Mouse (Mus musculus) thymus, postnatal 0 days (tissue): ENCODE data around the gene Rrbp1. TPM values are rescaled to one million over a fixed set of nuclear protein-coding genes. Genes with fewer than 3 reads are reported as not detected.

Experiments used
- DNase-seq: peaks from one replicate; pipeline ENCODE4 v3.0.0-alpha.2; 2015; ENCODE audit warnings: low spot score
- polyA plus RNA-seq: library from polyadenylated mRNA; unstranded; fragments of >200 nt; fragmentation: Nextera tagmentation; extraction: Ambion mirVana; gene quantifications from 2 replicates; pipeline ENCODE4 v1.2.1, GENCODE M21; 2015

Rrbp1 gene
- 26.3 and 34.4 TPM in 2 replicates for polyA plus RNA-seq

DNA sequence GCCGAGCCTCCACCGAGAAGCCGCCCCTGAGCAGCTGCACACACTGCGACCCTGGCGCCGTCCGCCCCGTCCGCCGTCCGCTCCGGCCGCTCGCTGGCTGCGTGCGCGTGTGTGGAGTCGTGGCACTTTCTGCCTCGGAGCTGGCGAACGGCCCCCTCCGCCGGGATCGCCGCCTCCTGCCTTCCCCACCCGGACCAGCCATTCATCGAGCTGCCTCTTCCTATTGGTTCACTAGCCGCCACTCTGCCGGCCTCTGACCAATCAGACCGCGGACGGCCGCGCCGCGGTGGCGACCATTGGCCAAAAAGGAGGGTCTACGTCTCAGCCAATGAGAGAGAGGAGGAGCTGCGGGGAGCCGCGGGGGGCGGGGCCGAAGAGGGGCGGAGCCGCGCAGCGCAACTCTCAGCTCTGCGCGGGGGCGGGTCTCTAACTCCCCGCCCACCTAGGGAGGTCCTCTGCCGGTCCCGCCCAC is at the start of gene Rrbp1:
Rrbp1 (minus strand) TSS at position 184 of the 472 bp plus-strand sequence.
- peak; percentile 98 for DNase-seq

DNA sequence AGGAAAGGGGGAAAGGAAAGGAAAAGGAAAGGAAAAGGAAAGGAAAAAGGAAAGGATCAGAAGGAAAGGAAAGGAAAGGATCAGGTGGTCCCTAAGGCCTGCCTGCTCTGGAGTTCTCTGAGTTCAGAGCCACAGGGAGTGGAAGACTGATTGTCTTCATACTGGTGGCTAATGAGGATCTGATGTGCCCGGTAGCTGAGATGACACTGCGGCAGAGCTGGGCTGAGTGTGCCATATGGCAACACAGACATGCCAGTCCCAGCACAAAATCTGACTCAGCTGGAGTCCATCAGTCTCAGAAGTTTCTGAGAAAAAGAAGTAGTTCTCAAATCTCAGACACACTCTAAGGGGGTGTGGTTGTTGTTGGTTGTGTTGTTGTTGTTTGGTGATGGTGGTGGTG is 46.7 kb upstream of the Rrbp1 start:
- no peak for DNase-seq

DNA sequence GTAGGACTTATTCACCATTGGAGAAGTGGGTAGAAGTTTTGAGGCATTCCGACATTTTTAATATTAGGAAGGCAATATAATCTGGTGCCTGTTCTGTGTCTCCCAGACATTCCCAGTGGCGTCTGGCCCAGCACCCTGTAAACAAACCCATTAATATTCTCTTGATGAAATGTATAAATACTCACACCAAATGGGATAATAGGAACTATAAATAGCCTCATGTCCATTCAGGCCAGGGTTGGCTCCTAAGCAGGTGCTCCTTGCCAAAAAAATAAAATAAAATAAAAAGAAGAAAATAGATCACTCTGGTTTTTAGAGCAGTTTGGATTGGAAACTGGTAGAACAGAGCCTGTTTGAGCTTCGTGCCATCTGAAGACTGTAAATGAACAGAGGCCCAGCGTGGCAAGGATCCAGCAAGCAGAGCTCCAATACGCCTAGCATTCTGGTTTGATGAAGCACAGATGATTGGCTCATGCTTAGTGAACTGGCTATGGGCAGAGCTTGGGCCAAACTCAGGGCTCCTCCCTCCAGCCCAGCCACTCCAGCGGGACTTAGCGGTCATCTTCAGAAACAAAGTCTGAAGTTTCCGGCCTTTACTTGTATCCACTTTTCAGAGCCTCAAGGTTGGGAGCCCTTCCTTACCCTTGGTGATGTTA is 41.5 kb upstream of the Rrbp1 start:
- DNase-seq = no peak

DNA sequence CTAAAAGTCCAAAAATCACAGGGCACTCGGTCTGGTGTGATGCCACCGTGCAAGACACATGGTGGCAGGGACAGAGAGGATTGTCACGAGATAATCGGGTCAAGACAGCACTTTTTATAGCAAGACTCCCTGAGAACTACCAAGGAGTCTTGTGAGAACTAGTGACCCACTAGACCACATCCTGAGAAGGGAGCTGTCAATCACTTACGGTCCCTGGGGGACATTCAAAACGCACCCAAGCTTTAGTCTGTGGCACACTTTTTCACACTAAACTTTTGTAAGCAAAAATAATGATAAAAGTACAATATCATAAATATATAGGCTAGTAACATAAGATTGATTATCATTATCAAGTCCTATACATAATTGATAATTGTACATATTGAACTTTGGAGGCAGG is 39.8 kb upstream of the Rrbp1 start:
- DNase-seq = no peak

DNA sequence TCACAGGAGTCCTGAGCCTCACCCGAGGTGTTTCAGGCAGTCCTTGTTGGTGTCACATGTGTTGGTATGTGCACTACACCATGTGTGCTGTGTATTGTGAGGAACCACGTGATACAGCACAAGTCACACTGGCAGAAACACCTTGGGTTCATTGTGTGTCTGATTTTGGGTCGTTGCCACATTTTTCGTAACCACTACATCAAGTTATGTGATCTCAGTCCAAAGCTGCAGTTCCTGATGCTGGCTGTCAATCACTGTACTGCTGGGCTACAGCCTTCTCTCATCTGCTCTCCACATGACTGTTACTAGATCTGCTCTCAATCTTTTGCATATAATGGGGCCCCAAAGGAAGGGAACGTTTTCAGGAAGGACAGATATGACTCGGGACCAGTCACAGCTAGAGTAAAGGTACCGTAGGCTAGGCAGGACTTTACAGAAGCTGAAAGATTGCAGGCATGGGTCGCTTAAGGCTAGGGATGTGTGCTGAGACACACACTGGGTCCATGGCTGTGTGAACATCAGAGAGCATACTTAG is 39.1 kb upstream of the Rrbp1 start:
- DNase-seq = no peak

DNA sequence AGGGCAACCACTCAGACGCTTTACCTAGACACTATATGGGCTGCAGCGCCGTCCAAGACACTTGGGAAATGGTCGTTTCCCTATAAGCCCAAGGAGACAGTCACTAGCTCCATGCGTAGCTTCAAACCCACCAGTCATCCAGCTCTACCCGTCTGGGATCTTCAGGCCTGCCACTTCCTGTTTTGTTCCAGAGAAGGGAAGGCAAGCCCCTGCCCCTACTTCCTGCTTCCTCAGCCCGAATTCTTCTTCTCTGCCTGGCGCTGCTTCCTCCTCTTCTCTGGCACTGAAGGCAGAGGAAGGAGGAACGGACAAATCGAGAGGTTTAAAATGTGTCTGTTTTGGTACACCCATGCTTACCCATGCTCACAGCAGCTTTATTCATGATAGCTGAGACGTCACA is 35.9 kb upstream of the Rrbp1 start:
- DNase-seq = peak; percentile 12

DNA sequence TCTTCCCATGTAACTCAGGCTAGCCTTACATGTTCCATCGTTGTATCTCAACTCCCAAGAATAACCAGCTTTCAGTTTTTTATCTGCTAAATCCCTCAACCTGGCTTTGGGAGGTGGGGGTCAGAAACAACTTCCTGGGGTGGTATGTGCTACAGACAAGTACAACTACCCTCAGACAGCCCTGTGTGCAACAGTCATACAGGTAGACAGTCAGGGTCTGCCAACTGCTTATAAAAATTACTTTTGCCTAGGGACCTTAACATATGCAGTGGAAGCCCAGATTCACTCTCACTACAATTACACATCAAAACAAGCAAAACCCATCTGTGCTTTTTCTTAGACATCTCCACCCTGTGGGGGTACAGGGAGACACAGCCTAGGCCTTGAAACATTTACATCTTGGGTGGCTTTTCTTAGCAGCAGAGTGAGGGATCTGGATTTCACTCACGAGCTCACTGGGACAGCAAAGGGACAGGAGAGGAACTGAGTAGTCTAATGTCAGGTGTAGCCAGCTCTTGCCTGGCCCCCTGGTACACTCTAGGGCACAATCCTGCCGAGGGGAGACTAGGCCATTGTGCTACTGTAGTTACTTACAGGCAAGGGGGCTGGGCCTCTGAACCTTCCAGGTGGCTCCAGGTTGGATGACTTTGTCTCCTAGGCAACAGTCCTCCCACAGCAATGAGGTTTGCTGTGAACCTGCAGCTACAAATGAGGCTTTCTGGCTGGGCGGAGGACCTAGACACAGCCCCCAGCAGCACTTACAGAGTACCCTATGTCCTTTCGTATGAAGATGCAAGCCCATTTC is 34.9 kb upstream of the Rrbp1 start:
- DNase-seq = no peak

DNA sequence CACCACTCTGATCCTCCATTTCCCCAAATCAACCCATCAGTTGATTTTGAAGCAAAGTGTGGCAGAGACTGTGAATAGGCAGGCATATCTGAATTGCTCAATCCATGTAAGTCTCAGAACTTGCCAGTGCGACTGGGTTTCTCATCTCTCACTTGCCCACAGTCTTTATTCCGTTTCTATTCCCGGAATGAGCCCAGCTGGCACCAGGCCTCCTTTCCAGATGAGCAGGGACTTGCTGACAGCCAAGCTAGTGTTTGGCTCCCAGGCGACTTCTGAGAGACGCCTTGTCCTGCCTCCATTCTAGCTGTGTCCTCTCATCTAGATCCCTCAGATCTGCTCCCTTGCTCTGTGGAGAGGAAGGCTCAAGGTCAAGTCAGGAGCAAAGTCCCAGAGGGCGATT is 33.7 kb upstream of the Rrbp1 start:
- DNase-seq = no peak

DNA sequence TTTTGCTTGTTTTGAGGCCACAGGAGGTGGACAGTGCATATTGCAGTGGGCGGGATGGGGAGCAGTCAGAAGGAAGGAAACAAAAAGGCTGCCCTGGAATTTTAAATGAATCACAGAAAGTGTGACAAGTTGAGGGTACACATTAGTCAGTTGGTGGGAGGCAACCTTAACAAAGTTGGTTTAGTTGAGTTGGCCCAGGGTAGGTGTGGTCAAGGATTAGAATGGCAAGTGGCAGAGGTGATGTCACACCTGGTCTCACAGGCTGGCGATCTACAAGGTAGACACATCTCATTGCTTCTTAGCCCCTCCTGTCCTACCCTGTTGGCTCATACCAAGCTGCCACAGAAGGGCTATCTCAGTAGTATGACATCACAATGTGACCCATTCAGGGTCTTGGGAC is 21.6 kb upstream of the Rrbp1 start, which contains the start of gene Banf2:
Banf2 (plus strand) TSS at position 396 of the 400 bp plus-strand sequence.
- no peak for DNase-seq

DNA sequence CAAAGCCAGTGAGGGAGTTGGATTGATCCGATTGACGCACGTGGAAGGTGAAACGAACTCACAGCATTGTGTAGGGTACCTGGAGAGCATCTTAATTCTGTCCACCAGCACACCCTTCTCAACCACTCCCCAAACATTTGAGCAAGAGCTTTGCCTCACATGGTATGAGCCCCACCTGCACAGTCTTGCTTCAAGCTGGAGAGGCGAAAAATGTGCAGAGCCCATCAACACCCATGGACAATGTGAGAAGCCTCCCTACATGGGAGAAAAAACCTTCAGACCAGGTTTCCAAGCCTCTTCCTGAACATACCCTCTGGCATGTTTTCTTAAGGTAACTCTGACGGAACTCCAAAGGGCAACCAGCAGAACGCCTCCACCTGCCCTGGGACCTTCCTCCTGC is 19.7 kb upstream of the Rrbp1 start:
- DNase-seq = no peak

DNA sequence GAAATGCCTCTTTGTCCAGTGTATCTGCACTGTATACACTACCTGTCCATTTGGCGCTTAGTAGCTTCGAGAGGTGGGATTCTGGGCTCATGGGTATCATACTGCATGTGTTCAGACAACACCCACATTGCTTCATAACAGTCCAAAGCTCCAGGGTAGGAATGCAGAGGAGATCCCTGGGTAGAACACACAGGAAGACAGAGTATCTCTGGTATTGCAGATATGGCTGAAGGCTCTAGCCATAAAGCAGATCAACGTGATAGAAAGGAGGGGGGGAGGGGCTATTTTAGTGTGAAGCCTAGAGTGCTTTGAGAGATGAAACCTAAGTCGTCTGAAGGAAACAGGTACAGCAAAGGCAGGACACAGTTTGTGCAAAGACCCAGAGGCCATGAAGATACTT is 15.4 kb upstream of the Rrbp1 start:
- no peak for DNase-seq

DNA sequence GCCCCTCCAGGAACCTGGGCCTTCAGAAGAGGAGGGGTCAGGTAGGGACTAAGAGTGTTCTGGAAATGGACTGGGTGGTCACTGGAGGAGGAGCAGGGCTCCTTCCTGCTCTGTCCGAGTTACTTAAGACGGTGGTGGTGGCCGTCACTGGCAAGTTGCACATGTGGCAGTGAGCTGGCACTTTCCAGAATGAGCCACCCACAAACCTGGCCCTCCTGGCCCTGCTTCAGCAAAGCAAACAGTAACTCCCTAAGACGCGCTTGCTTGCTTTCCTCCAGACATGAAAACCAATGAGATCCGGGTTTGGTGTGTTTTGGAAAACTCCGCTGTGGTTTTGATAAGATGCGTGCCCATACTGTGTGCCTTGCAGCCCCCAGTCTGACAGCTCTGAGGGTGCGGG is 14.3 kb upstream of the Rrbp1 start:
- no peak for DNase-seq

DNA sequence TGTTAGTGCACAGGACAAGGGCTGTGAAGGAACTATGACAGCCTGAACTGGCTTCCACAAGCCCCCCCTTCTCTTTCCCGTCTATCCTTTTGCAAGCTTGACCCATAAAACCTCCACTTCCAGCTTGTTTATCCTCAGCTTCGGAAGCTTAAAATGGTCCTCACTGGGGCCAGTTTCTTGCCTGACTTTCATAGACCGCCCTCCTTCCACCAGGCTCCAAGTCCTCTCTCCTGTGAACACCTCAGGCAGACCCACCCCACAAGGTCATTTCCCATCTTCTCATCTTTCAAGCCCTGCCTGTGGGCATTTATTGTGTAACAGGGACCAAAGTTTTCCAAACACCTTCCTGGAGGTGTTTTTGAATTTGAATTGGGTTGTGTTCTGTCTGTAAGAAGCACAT is 11.4 kb upstream of the Rrbp1 start:
- no peak for DNase-seq

DNA sequence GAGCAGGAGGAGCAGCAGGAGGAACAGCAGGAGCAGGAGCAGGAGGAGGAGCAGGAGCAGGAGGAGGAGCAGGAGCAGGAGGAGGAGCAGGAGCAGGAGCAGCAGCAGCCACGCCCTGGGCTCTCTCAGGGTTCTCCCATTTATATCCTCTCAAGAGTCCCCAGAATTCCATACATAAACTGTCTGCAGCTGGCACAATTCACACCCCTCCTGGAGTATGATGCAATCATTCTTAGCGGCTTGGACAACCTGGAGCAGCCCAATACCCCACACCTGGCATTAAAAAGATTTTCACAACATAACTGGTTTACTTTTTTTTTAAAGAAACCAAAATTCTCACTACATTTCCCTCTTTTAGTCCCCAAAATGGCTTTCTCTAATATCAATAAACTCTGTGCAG is 8.9 kb upstream of the Rrbp1 start:
- DNase-seq = no peak

DNA sequence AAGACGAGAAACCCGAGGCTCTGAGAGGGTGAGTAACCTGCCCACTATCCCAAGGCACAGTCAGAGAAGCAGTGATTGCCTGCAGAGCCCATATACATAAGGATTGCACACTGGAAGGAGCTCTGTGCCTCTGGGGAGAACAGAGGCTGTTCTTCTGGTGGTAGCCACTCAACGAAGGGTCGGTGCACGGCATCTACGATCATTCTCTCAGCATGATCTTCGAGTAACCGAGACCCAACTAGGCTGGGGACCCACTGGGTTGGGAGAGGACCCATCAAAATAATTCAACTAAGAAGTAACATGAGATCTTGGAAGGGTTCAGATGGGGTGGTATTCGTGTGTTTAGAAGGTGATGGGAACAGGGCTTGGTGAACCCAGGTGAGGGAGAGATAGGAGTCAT is 4.8 kb upstream of the Rrbp1 start:
- DNase-seq = no peak

DNA sequence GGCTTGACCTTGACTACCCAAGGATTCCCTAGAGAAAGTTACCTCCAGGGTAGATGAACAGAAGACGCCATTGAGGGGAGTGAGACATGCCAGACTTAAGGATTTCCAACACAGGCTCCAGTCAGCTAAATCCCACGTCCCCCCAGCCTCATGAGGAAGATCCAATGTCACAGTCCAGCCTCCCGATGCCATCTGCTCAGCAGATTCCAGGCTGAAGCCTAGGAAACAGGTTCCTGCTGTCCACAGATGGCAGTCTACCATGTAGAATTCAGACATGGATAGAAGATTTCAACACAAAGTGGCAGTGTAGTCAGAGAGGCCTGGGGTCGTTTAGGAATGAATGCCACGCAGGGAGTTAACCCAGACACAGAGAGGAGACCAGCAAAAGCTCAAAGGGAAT is 3.4 kb upstream of the Rrbp1 start:
- DNase-seq = no peak

DNA sequence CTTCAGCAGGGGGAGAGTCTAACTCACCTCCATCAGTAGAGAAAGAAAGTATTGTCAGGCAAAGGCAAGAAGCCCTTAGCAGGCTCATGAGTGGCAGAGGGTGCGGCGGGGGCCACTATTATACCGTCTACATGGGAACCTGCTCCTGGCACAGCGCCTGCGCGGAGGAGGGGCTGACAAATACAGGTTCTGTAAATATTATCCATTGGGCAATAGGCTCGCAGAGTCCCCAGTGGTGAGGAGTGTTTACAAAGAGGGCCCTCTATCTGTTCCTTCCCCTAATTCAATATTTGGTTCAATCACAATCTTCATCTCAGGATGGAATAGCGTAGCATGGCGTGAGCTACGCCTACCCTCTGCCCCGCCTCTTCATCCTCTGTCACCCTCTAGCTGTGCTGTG is 3.0 kb upstream of the Rrbp1 start:
- no peak for DNase-seq

DNA sequence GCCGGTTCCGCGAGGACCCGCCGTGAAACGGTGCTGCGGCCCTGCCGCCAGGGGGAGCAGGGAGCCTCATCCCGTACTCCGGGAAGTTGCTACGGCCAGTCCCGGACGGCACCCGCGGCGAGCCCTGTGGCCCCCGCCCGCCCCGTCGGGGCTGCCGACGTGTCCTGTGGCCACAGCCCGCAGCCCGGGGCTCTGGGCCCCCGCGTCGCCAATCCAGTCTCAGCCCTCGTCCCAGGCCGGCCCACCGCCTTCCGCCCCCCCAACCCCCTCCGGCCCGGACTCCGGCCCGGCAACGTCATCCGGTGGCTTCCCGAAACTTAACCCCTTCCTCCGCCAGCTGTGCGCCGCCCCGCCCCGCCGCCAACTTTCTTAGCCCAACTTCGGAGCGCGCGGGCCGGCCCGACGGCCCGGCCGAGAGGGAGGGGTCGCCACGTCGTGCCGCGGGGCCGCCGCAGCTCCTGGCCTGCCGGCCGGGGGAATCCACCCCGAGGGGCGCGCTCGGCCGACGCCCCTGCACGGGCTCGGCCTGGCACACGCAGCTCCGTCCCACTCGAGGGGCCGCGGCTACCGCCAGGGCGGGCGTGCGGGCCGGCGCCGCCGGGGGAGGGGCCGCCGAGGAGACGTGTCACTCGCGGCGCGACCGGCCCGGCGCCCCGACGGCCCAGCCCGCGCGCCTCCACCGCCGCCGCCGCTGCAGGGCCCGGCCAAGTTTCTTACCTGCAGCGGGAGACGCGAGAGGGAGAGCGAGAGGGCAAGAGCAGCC is 600 bp downstream of the Rrbp1 start:
- peak; percentile 74 for DNase-seq

DNA sequence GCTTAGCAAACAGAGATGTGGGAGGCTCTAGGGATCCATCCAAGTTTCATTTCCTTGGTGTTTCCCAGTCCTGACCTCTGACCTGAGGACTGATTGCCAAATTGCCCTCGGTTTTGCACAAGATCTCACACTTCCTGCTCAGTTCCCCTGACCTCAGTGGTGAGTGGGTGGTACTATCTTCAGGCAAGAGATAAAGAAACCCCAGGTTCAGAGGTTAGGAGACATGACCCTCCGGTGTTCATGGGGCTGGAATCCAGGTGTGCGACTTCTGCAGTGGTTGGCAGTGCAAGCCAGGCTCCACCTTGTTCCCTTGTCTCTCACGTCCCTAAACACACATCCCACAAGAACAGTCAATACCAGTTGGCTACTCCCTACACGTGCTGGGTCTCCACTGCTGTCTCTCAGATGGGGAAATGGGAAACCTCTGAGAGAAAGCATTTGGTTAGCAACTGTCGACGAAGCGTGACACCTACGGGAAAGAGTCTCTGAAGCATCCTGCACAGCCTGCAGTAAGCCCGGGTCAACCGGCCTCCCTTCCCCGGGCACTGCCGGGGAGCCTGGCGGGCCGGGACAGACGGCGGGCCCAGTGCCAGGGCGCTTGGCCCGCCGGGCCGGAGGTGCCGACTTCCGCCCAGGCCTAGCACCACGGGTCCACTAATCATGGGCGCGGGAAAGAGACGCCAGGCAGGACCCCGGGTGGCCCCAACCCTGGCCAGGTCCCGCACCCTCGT is 1.3 kb downstream of the Rrbp1 start:
- DNase-seq = peak; percentile 41

DNA sequence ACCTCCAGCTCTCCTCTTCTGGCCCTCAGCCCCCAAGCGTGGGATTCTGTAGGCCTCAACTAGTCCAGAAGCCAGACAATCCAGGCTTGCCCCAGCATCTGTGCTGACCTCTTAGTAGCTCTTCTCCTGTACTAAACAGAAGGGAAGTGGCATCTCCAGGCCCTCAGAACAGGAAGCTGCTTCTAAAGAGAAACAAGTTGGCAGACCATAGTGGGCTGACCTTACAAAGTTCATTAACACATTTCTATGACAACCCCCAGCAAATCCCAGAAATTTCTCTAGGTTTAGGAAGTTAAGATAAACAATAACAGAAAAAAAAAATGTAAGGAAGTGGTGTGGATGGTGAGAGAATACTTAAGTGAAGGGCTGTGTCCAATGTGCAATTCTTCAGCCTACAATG is 2.0 kb downstream of the Rrbp1 start:
- DNase-seq = no peak

DNA sequence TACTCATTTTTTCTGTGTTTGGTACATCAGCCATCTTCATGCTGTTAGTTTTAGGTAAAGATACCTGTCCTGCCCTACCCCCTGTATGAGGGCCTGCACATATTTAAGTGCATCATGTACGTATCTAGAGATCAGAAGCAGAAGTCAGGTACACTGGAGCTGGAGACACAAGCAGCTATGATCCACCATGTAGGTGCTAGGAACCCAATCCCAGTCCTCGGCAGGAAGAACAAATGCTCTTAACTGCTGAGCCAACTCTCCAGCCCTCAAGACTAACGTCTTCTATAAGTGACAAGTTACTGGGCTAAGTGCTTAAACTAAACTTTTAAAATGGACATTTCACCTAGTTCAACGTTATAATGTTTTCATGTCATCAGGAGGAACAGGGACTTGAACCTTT is 3.9 kb downstream of the Rrbp1 start:
- no peak for DNase-seq
